Mouse (Mus musculus) brown adipose tissue, adult 24 weeks (tissue): ENCODE results near the gene Ggt6. TPM values are rescaled to one million over a fixed set of nuclear protein-coding genes. Genes with fewer than 3 reads are reported as not detected.

Experiments used
- H3K27ac ChIP-seq: fragments of 200-500 bp; replicated peaks from 2 replicates; pipeline ENCODE4 v1.5.1; 2012; ENCODE audit warnings: low read depth, mild to moderate bottlenecking, low read length
- H3K4me1 ChIP-seq: fragments of 200-500 bp; 2 replicates; pipeline ENCODE4 v1.6.1; 2012; ENCODE audit warnings: low read length, mixed read lengths; ENCODE audit not compliant: control insufficient read depth, insufficient read depth, insufficient read length
- H3K4me3 ChIP-seq: fragments of 200-500 bp; 2 replicates; pipeline ENCODE4 v1.5.1; 2012; ENCODE audit warnings: low read depth, mild to moderate bottlenecking, low read length, moderate library complexity; ENCODE audit not compliant: insufficient read depth
- polyA plus RNA-seq: library from polyadenylated mRNA; stranded (reverse); fragments of >200 nt; gene quantifications from 2 replicates; pipeline ENCODE4 v1.2.4, GENCODE M21; 2012; ENCODE audit not compliant: missing spikeins, insufficient read depth, insufficient read length

Gene Ggt6
- polyA plus RNA-seq: 0.99 TPM in 1 of 2 replicates, not detected in the other

DNA sequence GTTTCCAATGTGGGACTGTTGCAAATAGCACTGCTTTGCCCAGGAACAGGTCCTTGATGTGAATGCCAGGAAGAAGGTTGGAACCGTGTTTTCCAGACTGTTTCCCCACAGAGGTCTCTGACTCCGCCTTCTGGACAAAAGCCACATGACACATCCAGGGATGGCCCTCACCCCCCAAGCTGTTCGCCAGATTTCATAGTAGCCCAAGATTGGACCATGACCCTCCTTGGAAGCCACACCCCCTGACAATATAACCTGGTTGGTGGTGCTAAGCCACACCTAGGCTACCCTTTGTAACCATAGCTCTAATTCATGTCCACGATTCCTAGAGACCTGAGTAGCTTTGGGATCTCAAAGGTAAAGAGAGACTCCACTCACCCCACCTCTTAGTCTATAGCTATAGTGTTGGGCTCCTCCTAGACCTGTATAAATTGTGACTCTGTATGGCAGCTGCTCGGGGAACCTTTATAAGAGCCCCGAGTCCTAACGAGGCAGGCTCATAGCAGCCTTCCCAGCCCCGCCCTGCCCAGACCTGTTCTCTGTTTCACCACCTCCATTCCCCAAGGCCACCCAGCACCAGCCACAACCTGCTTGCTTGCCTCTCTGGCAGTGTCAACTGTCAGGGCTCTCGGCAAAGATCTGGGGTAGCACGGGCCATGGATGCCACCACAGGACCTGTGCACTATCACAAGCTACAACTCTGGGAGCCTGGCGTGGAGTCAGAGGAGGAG is at the start of gene Ggt6:
Gene Ggt6, plus strand, starts transcription at position 564 of the 731 bp plus-strand sequence.
- Histone ChIP-seq H3K4me1 (peaks cover 14% of the 10 kb centered on the region; the same call in 1 of the 2 replicates), H3K27ac (no peak within 1 kb of the TSS)

DNA sequence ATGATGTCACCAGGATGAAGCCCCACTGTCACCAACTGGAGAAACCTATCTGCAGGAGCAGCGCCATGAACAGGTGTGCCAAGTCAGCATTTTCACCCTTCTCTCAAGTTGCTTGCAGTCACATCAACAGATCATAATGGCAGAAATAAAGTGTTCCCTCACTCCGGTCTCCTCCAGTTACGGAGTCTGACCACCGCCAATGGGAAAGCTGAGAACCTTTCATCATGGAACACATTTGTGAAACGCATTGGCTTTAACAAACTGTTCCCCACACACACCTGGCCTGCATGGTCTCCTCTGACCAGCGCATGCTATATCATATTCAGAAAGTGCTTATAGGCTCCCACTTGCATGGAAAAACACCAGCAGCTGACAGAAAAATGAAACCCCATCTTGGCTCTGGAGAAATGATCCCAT is 47.2 kb upstream of the Ggt6 start:
- H3K27ac ChIP-seq: no peak overlapping the region
- no peak overlapping the region for H3K4me3 ChIP-seq
- H3K4me1 ChIP-seq: no peaks in the 10 kb centered on the region

More for the DNA sequence above, at the start of gene Ggt6:
- H3K4me3 ChIP-seq: no peak within 1 kb of the TSS

DNA sequence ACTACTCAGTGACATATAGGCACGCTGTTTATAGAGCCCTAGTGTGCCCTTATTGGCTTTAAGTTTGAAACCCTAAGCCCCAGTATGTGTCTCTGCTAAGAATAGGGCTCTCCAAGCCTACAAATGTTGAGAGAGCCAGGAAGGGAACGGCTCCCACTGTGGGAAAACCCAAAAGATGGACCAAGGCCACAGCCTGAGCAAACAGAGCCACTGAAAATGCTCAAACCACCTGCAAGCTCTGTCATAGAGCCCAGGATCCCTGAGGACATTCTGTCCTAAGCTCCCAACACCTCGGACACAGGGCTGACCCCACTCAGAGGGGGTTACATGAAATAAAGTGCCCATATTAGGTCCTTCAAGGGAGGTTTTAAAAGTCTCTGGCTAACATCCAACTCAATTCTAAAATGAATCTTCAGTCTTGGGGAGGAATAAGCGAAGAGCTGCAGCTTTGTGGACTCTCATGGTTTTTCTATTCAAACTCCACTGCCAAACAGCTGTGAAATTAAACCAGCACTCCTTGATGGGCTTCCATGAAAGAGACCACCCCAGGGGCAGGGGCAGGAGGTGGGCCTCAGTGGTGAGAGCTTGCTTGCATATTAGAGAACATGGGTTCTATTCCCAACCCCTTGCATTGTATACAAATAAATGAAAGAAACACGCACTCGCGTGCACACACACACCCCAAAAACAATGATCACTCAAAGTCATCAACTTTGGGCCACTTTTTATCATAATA is 45.8 kb upstream of the Ggt6 start:
- no peaks in the 10 kb centered on the region; the same call in 1 of the 2 replicates for H3K4me1 ChIP-seq
- no peak overlapping the region for H3K27ac ChIP-seq
- no peak overlapping the region for H3K4me3 ChIP-seq

GRCm38 (mm10) chr11:72391181-72391580 is 44.1 kb upstream of the Ggt6 start:
- no peaks in the 10 kb centered on the region; the same call in 1 of the 2 replicates for H3K4me1 ChIP-seq
- no peak overlapping the region for H3K4me3 ChIP-seq
- no peak overlapping the region for H3K27ac ChIP-seq

DNA sequence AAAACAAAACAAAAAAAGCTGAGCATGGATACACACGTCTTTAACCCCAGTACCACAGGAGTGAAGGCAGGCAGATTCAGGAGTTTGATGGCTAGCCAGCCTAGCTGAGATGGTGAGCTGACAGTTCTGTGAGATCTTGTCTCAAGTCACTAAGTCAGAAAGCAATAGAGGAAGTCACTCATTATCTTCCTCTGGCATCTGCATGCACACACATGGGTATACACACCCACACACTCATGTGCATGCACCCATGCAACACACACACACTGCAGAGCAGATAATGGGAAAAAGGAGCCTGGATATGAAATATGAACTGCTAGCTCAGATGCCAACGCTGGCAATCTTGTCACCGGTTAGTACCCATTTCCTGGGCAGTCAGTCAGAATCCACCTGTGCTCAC is 42.1 kb upstream of the Ggt6 start:
- Histone ChIP-seq H3K4me3 (no peak overlapping the region), H3K4me1 (peaks cover 12% of the 10 kb centered on the region), H3K27ac (no peak overlapping the region)

GRCm38 (mm10) chr11:72393669-72394068 is 41.7 kb upstream of the Ggt6 start:
- Histone ChIP-seq H3K4me3 (no peak overlapping the region), H3K4me1 (peaks cover 12% of the 10 kb centered on the region), H3K27ac (peak overlapping the region; percentile 28; the same call in 1 of the 2 replicates)

GRCm38 (mm10) chr11:72394694-72395093 is 40.6 kb upstream of the Ggt6 start:
- Histone ChIP-seq H3K4me1 (peaks cover 12% of the 10 kb centered on the region), H3K4me3 (no peak overlapping the region), H3K27ac (no peak overlapping the region; the same call in 1 of the 2 replicates)

DNA sequence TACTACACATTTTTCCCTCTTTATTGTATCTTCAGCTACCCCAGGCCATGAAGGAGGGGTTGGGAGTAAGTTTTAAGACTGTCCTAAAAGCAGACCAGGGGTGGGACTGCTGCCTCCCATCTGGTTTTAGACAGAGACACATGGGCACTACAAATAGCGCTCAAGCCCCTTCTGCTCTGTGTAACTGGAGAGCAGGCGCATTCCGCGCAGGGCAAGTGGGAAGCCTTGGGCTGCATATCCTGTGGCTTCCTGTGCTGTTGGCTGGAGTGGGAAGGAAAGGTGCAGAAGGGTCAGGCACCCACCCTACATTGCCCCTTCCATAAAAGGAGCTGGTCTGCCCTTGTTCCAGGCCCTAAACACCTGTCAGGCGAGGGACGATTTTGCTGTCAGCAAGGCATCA is 39.7 kb upstream of the Ggt6 start:
- Histone ChIP-seq H3K4me3 (no peak overlapping the region), H3K27ac (peak overlapping the region; percentile 92; the same call in 1 of the 2 replicates), H3K4me1 (peaks cover 12% of the 10 kb centered on the region)

DNA sequence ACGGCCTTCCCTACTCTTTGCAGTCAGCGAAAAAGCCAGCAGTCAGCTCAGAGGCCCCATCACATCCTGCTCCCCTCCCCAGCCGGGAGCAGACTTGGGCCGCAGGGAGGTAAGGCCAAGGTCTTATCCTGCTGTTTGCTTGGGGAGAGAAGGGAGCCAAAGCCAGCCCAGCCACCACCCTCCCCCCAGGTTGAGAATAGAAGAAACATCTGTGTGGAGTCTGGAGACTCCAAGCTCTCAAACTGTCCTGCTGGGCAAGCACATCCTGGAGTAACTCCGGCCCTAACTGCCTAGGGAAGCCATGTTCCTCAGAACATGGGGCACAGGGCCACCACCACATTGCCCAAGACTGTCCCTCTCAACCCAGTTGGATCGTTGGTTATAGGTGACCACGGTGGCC is 38.7 kb upstream of the Ggt6 start:
- Histone ChIP-seq H3K4me1 (peaks cover 16% of the 10 kb centered on the region), H3K4me3 (no peak overlapping the region), H3K27ac (peak overlapping the region; percentile 92)

DNA sequence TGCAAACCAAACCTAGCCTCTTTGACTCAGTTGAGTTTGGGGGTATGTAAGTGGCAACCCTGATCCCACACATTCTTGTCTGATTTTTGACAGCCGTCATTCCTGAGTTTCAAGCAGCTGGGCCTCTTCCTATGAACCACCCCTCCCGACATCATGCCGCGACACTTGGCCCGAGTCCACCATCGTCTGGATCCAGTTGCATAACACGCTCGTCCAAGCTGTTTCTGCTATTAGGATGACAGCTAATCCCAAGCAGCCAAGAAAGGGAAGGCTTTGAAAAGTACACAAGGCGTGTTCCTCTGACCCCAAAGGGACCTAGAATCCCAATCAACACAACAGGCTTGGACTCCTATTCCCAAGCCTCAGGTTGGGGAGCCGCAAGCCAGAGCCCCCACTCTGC is 38.3 kb upstream of the Ggt6 start:
- H3K4me3 ChIP-seq: no peak overlapping the region
- H3K4me1 ChIP-seq: peaks cover 17% of the 10 kb centered on the region
- peak overlapping the region; percentile 92 for H3K27ac ChIP-seq

DNA sequence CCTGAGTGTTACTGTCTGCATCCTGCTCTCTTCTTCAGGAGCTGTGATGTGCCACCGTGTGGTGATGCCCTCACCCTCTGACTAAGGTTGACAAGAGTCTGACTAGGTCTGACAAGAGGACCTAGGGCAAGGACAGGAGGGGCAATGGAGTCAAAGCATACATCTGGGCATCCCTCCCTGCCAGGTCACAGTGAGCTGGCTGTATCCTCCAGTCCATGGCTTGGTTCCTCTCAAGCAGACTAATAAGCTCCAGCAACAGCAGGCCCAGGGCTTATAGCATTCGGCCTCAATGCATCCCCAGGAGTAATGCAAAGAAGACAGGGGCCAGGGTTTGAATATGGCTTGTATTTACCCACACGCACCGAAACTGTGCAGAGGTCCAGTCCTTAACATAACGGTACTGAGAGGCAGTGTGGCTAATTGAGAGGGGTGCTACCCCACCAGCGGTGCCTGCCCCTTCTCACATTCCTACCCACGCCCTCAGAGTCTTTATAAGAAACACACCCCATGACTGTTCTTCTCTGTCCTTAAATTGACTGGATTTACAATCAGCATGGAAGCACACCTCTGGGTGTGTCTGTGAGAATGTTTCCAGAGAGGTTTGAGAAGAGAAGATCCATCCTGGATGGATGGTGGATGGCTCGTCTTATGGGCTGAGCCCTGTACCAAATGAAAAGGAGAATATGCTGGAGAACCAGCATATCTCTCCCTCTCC is 37.4 kb upstream of the Ggt6 start:
- Histone ChIP-seq H3K27ac (0 out of 2 replicates have a peak overlapping the region, but pooled peaks have one; percentile 6), H3K4me1 (peaks cover 18% of the 10 kb centered on the region), H3K4me3 (no peak overlapping the region)

- H3K27ac ChIP-seq: no peak overlapping the region
Measured at GRCm38 (mm10) chr11:72401068-72401467, 34.3 kb upstream of the Ggt6 start.

GRCm38 (mm10) chr11:72402017-72402416 is 33.3 kb upstream of the Ggt6 start:
- Histone ChIP-seq H3K4me3 (no peak overlapping the region), H3K27ac (no peak overlapping the region), H3K4me1 (peaks cover 17% of the 10 kb centered on the region)

More at GRCm38 (mm10) chr11:72401068-72401467, 34.3 kb upstream of the Ggt6 start:
- H3K4me1 ChIP-seq: peaks cover 22% of the 10 kb centered on the region
- H3K4me3 ChIP-seq: no peak overlapping the region

- Histone ChIP-seq H3K27ac (no peak overlapping the region), H3K4me3 (no peak overlapping the region), H3K4me1 (peaks cover 12% of the 10 kb centered on the region)
Measured at GRCm38 (mm10) chr11:72402969-72403368, 32.4 kb upstream of the Ggt6 start.

- Histone ChIP-seq H3K4me3 (no peak overlapping the region), H3K27ac (no peak overlapping the region), H3K4me1 (peaks cover 18% of the 10 kb centered on the region)
Measured at GRCm38 (mm10) chr11:72405532-72405931, 29.8 kb upstream of the Ggt6 start.
